Mouse (Mus musculus) midbrain, embryonic 11.5 days (tissue): ENCODE data around the gene Col4a2. TPM values are rescaled to one million over a fixed set of nuclear protein-coding genes. Genes with fewer than 3 reads are reported as not detected.

Source experiments
- ATAC-seq: fragments of 200-750 bp; cut with Nextera tagmentation; 2 replicates; pipeline ENCODE4 v1.8.0; 2017; ENCODE audit warnings: moderate TSS enrichment, moderate library complexity; ENCODE audit not compliant: low FRiP score
- DNase-seq: peaks from one replicate; pipeline ENCODE4 v3.0.0; 2015; ENCODE audit warnings: low spot score; ENCODE audit errors: missing footprints
- H3K27ac ChIP-seq: fragments of 300-500 bp; sonication (generic); 2 replicates; pipeline ENCODE4 v1.5.1; 2014; ENCODE audit warnings: low read depth, low read length
- H3K27me3 ChIP-seq: fragments of 300-500 bp; sonication (generic); 2 replicates; pipeline ENCODE4 v1.6.1; 2014; ENCODE audit warnings: mild to moderate bottlenecking, low read length, moderate library complexity, mixed read lengths; ENCODE audit not compliant: control insufficient read depth, insufficient read depth
- H3K36me3 ChIP-seq: fragments of 300-500 bp; sonication (generic); 2 replicates; pipeline ENCODE4 v1.6.1; 2014; ENCODE audit warnings: mild to moderate bottlenecking, low read length, moderate library complexity, mixed read lengths; ENCODE audit not compliant: control insufficient read depth, insufficient read depth
- H3K4me1 ChIP-seq: fragments of 300-500 bp; sonication (generic); 2 replicates; pipeline ENCODE4 v1.6.1; 2014; ENCODE audit warnings: low read length; ENCODE audit not compliant: control insufficient read depth, insufficient read depth
- H3K4me2 ChIP-seq: fragments of 300-500 bp; sonication (generic); 2 replicates; pipeline ENCODE4 v1.6.1; 2014; ENCODE audit warnings: mild to moderate bottlenecking, moderate library complexity
- H3K4me3 ChIP-seq: fragments of 300-500 bp; sonication (generic); 2 replicates; pipeline ENCODE4 v1.5.1; 2014; ENCODE audit warnings: low read depth, low read length
- H3K9ac ChIP-seq: fragments of 300-500 bp; sonication (generic); 2 replicates; pipeline ENCODE4 v1.6.1; 2014; ENCODE audit warnings: low read length
- H3K9me3 ChIP-seq: fragments of 300-500 bp; sonication (generic); 2 replicates; pipeline ENCODE4 v1.6.1; 2016; ENCODE audit warnings: low read length; ENCODE audit not compliant: control insufficient read depth
- WGBS: fragments of 180-500 bp; shearing (Covaris S2); extraction: QIAGEN DNeasy Blood & Tissue Kit; methylation state at CpG from one replicate; pipeline ENCODE4 v1.1.7; 2014; 5-methylcytosine and 5-hydroxymethylcytosine counted together
- polyA plus RNA-seq: library from polyadenylated mRNA; unstranded; fragments of >200 nt; fragmentation: Nextera tagmentation; extraction: Ambion mirVana; gene quantifications from 2 replicates; pipeline ENCODE4 v1.2.1, GENCODE M21; 2014

Col4a2 gene
- polyA plus RNA-seq, 1 experiment from 2014 or later, result 34.1 TPM

DNA sequence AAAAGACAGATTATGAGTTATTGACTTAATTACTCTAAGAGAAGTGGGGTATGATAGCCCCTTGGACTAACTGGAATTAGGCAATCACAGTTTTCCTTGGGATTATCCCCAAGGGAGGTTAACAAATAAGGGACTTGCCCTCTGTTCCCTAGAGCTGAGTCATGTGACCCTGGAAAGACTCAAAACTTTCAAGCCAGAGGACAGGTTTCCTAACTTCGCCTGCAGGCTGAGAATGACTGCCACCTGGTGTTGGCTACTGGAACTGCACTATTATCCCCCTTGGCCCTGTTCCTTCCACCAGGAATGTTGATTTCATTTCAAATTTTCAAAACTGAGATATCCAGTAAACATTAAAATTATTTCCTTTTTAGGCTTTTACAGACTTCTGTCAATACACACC is 80.1 kb downstream of the Col4a2 start:
- 4% methylated on average over 1 of the region's 1 CpGs for WGBS
- H3K27ac ChIP-seq, result no peak overlapping the region
- H3K27me3 ChIP-seq, result no peaks in the 10 kb centered on the region
- no peak overlapping the region for H3K4me2 ChIP-seq
- no peak overlapping the region for H3K9ac ChIP-seq
- no peaks in the 10 kb centered on the region for H3K4me1 ChIP-seq
- H3K4me3 ChIP-seq, result no peak overlapping the region
- H3K9me3 ChIP-seq, result no peaks in the 10 kb centered on the region
- peak; percentile 40; the same call in 1 of the 2 replicates for ATAC-seq
- H3K36me3 ChIP-seq, result no peaks in the 10 kb centered on the region
- DNase-seq, result peak; percentile 97

DNA sequence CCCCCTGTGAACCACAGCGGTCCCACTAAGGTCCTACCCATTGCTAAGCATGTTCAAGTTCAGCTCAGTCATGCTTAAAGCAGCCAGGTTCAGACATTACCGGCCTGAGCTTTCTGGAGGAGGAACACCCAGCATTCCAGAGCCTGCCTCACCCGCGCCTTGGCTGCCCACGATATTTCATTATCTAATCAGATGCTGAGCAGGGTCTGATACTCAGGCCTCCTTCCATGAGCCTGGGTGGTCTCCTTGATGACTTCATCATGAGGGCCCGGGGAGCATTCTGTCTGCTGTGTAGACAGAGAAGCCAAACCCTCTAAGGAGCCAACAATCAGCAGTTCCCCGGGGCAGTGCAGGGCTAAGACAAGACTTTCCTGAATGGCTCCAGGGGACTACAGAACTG is 80.6 kb downstream of the Col4a2 start:
- Histone ChIP-seq H3K4me3 (no peak overlapping the region), H3K9me3 (no peaks in the 10 kb centered on the region), H3K4me1 (no peaks in the 10 kb centered on the region), H3K27me3 (no peaks in the 10 kb centered on the region), H3K27ac (no peak overlapping the region), H3K9ac (no peak overlapping the region), H3K36me3 (no peaks in the 10 kb centered on the region), H3K4me2 (no peak overlapping the region)
- DNase-seq, result no peak
- ATAC-seq, result no peak
- 51% methylated on average over 7 of the region's 7 CpGs for WGBS

DNA sequence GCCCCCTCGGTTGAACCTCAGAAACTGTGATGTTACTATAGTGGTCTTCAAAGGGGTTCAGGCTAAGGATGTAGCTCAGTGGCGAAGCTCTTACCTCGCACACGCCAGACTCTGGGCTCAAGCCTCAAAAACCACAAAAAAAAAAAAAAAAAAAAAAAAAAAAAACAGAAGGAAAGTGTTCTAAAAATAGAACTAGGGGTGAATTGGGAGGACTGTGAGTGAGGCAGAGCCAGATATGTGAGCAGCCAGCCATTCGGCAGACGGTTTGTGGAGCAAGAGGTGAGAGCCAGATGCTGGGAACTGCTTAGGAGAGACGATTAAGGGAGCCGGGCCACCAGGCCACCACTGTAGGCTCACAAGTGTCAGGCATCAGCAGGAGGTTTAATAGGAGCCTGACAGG is 81.0 kb downstream of the Col4a2 start:
- Histone ChIP-seq H3K4me1 (no peaks in the 10 kb centered on the region), H3K36me3 (no peaks in the 10 kb centered on the region), H3K9me3 (no peaks in the 10 kb centered on the region), H3K9ac (no peak overlapping the region), H3K27ac (no peak overlapping the region), H3K4me2 (no peak overlapping the region), H3K4me3 (no peak overlapping the region), H3K27me3 (no peaks in the 10 kb centered on the region)
- ATAC-seq, result no peak
- DNase-seq, result no peak
- WGBS, result 56% methylated on average over 8 of the region's 8 CpGs

DNA sequence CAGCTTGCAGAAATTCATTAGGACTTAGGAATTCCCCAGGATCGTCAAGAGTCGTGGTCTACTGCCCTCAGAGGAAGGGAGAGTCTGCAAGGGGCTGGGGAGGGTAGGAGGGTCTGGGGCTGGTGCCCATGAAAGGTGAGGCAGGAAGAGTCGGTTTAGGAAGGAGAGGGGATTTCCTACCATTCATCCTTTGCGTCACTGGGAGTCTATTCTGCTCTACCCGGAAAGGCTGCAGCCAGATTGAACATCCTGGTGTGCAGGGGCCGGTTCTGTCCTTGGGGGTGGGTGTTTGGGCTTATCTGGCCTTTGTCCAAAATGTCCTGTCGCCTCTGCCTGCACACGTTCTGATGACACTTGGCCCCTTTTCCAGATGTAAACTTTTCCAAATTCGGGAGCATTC is 82.2 kb downstream of the Col4a2 start:
- 63% methylated on average over 9 of the region's 9 CpGs for WGBS

DNA sequence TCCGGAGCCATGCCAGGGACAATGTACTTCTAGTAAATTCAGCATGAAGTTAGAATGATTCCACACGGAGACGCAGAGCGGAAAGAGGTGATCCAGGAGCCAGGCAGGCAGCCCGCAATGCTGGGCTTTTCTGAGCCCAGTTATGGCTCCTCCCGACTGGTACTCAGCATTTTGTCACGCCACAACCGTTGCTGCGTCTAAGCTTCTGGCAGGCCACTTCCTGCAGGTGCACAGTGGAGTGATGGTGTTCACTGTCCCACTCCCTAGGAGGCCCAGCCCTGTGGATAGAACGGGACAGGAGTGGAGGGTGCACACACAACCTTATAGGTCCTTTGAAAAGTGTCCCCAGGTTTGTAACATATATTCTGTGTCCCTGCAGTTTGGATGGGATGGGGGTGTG is 83.0 kb downstream of the Col4a2 start:
- H3K4me2 ChIP-seq, result no peak overlapping the region
- no peak for ATAC-seq
- no peaks in the 10 kb centered on the region for H3K27me3 ChIP-seq
- no peaks in the 10 kb centered on the region for H3K9me3 ChIP-seq
- no peak overlapping the region for H3K9ac ChIP-seq
- H3K4me1 ChIP-seq, result 0 out of 2 replicates have a peak, but pooled peaks cover 4% of the 10 kb centered on the region
- DNase-seq, result no peak
- H3K4me3 ChIP-seq, result no peak overlapping the region
- 83% methylated on average over 10 of the region's 10 CpGs for WGBS
- no peaks in the 10 kb centered on the region for H3K36me3 ChIP-seq
- no peak overlapping the region for H3K27ac ChIP-seq

More for the DNA sequence above, 82.2 kb downstream of the Col4a2 start:
- no peak overlapping the region for H3K4me3 ChIP-seq
- no peak for ATAC-seq
- H3K27ac ChIP-seq, result no peak overlapping the region
- no peaks in the 10 kb centered on the region for H3K36me3 ChIP-seq
- H3K27me3 ChIP-seq, result no peaks in the 10 kb centered on the region
- H3K9me3 ChIP-seq, result no peaks in the 10 kb centered on the region
- DNase-seq, result no peak
- no peak overlapping the region for H3K4me2 ChIP-seq
- H3K4me1 ChIP-seq, result 0 out of 2 replicates have a peak, but pooled peaks cover under 1% of the 10 kb centered on the region
- no peak overlapping the region for H3K9ac ChIP-seq

DNA sequence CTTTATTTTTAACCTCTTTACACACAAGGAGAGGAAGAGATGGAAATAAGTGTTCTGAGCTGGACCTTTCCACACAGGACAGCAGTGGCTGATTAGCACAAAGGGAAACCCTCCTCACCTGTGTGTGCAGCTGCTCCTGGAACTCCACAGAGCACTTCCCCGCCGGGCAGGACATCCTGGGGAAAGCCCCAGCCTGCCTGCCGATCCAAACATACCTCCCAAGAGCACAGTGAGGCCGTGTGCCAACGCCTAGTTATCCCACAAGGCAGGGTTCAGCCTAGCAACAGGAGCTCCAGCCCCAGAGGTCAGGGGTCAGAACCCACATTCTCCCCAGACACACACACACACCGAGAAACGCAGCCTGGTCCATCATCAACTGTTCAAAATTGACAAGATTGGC is 83.5 kb downstream of the Col4a2 start:
- 65% methylated on average over 7 of the region's 7 CpGs for whole genome bisulfite sequencing
- ATAC-seq, result no peak
- Histone ChIP-seq H3K9ac (no peak overlapping the region), H3K36me3 (no peaks in the 10 kb centered on the region), H3K9me3 (no peaks in the 10 kb centered on the region), H3K4me1 (0 out of 2 replicates have a peak, but pooled peaks cover 4% of the 10 kb centered on the region), H3K27me3 (no peaks in the 10 kb centered on the region), H3K27ac (no peak overlapping the region), H3K4me2 (no peak overlapping the region), H3K4me3 (no peak overlapping the region)
- DNase-seq, result no peak

DNA sequence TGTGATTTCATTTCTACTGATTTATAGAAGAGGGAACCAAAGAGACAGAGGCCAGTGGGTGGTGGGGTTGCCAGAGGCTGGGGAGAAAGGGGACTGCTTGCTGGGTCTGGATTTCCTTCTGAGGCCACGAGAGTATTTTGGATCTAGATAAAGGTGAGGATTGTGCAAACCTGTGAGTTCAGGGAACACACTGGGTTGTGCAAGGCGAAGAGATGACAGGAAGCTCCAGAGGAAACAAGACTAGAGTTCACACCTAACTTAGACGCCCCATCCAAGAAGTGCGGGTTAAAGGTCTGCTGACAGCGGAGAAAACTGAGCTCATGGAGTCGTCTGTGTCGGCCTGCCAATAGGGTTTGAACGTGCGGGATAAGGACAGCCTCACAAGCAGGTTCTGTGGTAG is 84.5 kb downstream of the Col4a2 start:
- Histone ChIP-seq H3K9ac (no peak overlapping the region), H3K4me2 (no peak overlapping the region), H3K27ac (no peak overlapping the region), H3K4me3 (no peak overlapping the region), H3K36me3 (no peaks in the 10 kb centered on the region), H3K27me3 (no peaks in the 10 kb centered on the region), H3K4me1 (0 out of 2 replicates have a peak, but pooled peaks cover 4% of the 10 kb centered on the region), H3K9me3 (no peaks in the 10 kb centered on the region)
- DNase-seq, result no peak
- 92% methylated on average over 9 of the region's 9 CpGs for WGBS
- no peak for ATAC-seq

DNA sequence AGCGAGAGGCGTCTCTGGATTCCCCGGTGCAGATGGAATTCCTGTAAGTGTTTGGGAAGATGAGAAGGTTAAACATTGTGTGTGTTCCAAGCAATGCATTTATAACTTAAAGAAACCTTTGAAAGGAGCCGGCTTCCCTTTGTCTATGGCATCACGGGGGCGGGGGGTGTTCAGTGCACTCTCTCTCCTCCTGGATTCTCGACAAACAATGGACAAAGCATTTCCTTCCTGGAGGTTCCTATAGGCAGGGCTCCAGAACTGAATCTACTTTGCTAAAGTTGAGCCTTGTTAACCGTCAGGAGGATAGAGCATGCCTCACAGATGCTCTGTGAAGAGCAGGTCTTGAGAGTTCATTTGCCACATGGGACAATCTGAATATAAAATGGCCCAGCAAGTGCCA is 87.1 kb downstream of the Col4a2 start:
- Histone ChIP-seq H3K27ac (no peak overlapping the region; the same call in 1 of the 2 replicates), H3K36me3 (no peaks in the 10 kb centered on the region), H3K9me3 (no peaks in the 10 kb centered on the region), H3K9ac (no peak overlapping the region), H3K4me3 (no peak overlapping the region), H3K4me2 (no peak overlapping the region), H3K4me1 (0 out of 2 replicates have a peak, but pooled peaks cover 4% of the 10 kb centered on the region), H3K27me3 (no peaks in the 10 kb centered on the region)
- DNase-seq (no peak), ATAC-seq (no peak)
- 43% methylated on average over 8 of the region's 8 CpGs for WGBS

DNA sequence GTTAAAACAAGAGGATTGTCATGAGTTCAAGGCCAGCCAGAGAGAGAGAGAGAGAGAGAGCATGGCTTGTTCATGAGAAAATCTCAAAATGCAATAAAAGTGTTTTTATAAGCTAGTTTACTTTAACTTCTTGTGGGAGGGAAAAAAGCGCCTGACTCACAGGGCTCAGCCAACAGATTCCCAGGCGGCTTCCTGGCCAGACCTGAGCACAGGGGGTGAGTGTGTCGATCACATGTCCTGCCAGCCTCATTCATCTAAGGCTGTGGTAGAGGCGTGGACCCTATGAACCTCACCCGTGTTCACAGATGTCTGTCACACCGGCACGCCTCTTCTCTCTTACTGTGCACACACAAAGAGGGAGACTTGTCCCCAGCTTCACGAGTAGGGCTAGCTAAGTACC is 87.6 kb downstream of the Col4a2 start:
- ATAC-seq (no peak), DNase-seq (no peak)
- H3K4me3 ChIP-seq, result no peak overlapping the region
- no peaks in the 10 kb centered on the region for H3K36me3 ChIP-seq
- no peak overlapping the region for H3K9ac ChIP-seq
- H3K4me2 ChIP-seq, result no peak overlapping the region
- no peaks in the 10 kb centered on the region for H3K9me3 ChIP-seq
- no peak overlapping the region for H3K27ac ChIP-seq
- H3K27me3 ChIP-seq, result no peaks in the 10 kb centered on the region
- H3K4me1 ChIP-seq, result 0 out of 2 replicates have a peak, but pooled peaks cover 4% of the 10 kb centered on the region
- 81% methylated on average over 8 of the region's 8 CpGs for WGBS
